Mouse (Mus musculus) C3H10T1/2 (cell line): ENCODE measurements around the gene Cep70. TPM values are rescaled to one million over a fixed set of nuclear protein-coding genes. Genes with fewer than 3 reads are reported as not detected.

Experiments used
- polyA plus RNA-seq, 2 experiments: library from polyadenylated mRNA; unstranded; fragments of >200 nt; fragmentation: generic; extraction: Trizol; gene quantifications; one replicate each; pipeline ENCODE4 v1.2.1; 2012; ENCODE audit warnings: missing spikeins in 2 of 2

Cep70 gene
- polyA plus RNA-seq, result 1 to 10 TPM in 1 of 2 experiments, under 1 TPM in 1; 0.11 to 2.5 TPM

GRCm38 (mm10) chr9:99243190-99243894 lies at the start of gene Cep70:
TSS of gene Cep70 (plus strand) at chr9:99243367.

GRCm38 (mm10) chr9:99237139-99237538 lies 6.0 kb upstream of the Cep70 start, which contains the start of gene Faiml:
TSS of gene Faiml (minus strand) at chr9:99237239.

Other genes starting within 250 kb of the Cep70 start
- gene Gm1123, start 207.7 kb upstream of the Cep70 start, polyA plus RNA-seq, result not detected
- gene Pik3cb, start 102.7 kb upstream of the Cep70 start, polyA plus RNA-seq, result 1 to 10 TPM in 1 of 2 experiments, under 1 TPM in 1; 0.62 to 1.1 TPM
- not detected for gene Faiml, start 6.1 kb upstream of the Cep70 start, polyA plus RNA-seq
- gene Esyt3, start 115.2 kb downstream of the Cep70 start, polyA plus RNA-seq, result under 1 TPM; 0.02 to 0.37 TPM
- gene Mras, start 194.0 kb downstream of the Cep70 start, polyA plus RNA-seq, result 10 to 100 TPM; 24.2 to 41.8 TPM
- not detected for gene Nme9, start 208.1 kb downstream of the Cep70 start, polyA plus RNA-seq